Mouse (Mus musculus): Measurements from ENCODE around the gene Dis3l. TPM values are rescaled to one million over a fixed set of nuclear protein-coding genes. Genes with fewer than 3 reads are reported as not detected.
A peak's percentile ranks its signal among the peaks of the same experiment; 100 is the strongest.
"Not testable (repeated sequence)": the region's sequence is repeated elsewhere in the genome, so short reads cannot be mapped to it uniquely, and the experiment has no call there.

The Dis3l gene
- total and polyA plus RNA-seq, 2 experiments from 2014 or later = 11.8 to 12.9 TPM

GRCm38 (mm10) chr9:64274919-64275318, 66.2 kb downstream of the Dis3l start:
- no peak for DNase-seq (ENCODE audit: low spot score)

GRCm38 (mm10) chr9:64274291-64274690, 66.8 kb downstream of the Dis3l start:
- Histone ChIP-seq H3K4me2 (ENCODE audit: low read depth, low read length) (no peak overlapping the region), H3K4me3 (ENCODE audit: low read depth, low read length) (no peak overlapping the region), H3K9ac (replicated peaks; ENCODE audit: low read depth, low read length) (no peak overlapping the region), H3K36me3 (replicated peaks; ENCODE audit: control insufficient read depth, insufficient read depth, low read length) (no peaks in the 10 kb centered on the region), H3K27ac (ENCODE audit: low read depth) (no peak overlapping the region), H3K27me3 (ENCODE audit: control insufficient read depth, insufficient read depth, low read length) (no peaks in the 10 kb centered on the region), H3K4me1 (ENCODE audit: control insufficient read depth, insufficient read depth) (no peaks in the 10 kb centered on the region), H3K9me3 (replicated peaks; ENCODE audit: control insufficient read depth, low read length) (no peaks in the 10 kb centered on the region)
- no peak for TF ChIP-seq CTCF (IDR thresholded peaks at IDR 0.05; ENCODE audit: low read depth)
- 66% methylated on average over 4 of the region's 4 CpGs for WGBS
- ATAC-seq (ENCODE audit: insufficient read depth, low read depth) (no peak), DNase-seq (ENCODE audit: low spot score) (no peak)

More at GRCm38 (mm10) chr9:64274919-64275318, 66.2 kb downstream of the Dis3l start:
- H3K9me3 ChIP-seq (replicated peaks; ENCODE audit: control insufficient read depth, low read length) = no peaks in the 10 kb centered on the region
- no peaks in the 10 kb centered on the region for H3K36me3 ChIP-seq (replicated peaks; ENCODE audit: control insufficient read depth, insufficient read depth, low read length)
- H3K4me1 ChIP-seq (ENCODE audit: control insufficient read depth, insufficient read depth) = no peaks in the 10 kb centered on the region
- no peak overlapping the region for H3K4me2 ChIP-seq (ENCODE audit: low read depth, low read length)
- H3K27me3 ChIP-seq (ENCODE audit: control insufficient read depth, insufficient read depth, low read length) = no peaks in the 10 kb centered on the region
- no peak overlapping the region for H3K9ac ChIP-seq (replicated peaks; ENCODE audit: low read depth, low read length)
- H3K4me3 ChIP-seq (ENCODE audit: low read depth, low read length) = no peak overlapping the region
- TF ChIP-seq CTCF (IDR thresholded peaks at IDR 0.05; ENCODE audit: low read depth) = 0 out of 2 replicates have a peak, but pooled peaks have one; percentile 3
- TF ChIP-seq EP300 (IDR thresholded peaks at IDR 0.05; ENCODE audit: low read depth) = no peak
- WGBS = 63% methylated on average over 1 of the region's 1 CpGs
- ATAC-seq (ENCODE audit: insufficient read depth, low read depth) = no peak
- no peak overlapping the region for H3K27ac ChIP-seq (ENCODE audit: low read depth)

GRCm38 (mm10) chr9:64273757-64274156, 67.3 kb downstream of the Dis3l start:
- H3K9me3 ChIP-seq (replicated peaks; ENCODE audit: control insufficient read depth, low read length) = no peaks in the 10 kb centered on the region
- TF ChIP-seq CTCF (IDR thresholded peaks at IDR 0.05; ENCODE audit: low read depth) (no peak), EP300 (IDR thresholded peaks at IDR 0.05; ENCODE audit: low read depth) (no peak)
- 72% methylated on average over 4 of the region's 4 CpGs for WGBS

GRCm38 (mm10) chr9:64272611-64273010, 68.5 kb downstream of the Dis3l start:
- no peak for ATAC-seq (ENCODE audit: insufficient read depth, low read depth)
- Histone ChIP-seq H3K9me3 (replicated peaks; ENCODE audit: control insufficient read depth, low read length) (no peaks in the 10 kb centered on the region), H3K27me3 (ENCODE audit: control insufficient read depth, insufficient read depth, low read length) (no peaks in the 10 kb centered on the region), H3K4me1 (ENCODE audit: control insufficient read depth, insufficient read depth) (no peaks in the 10 kb centered on the region), H3K9ac (replicated peaks; ENCODE audit: low read depth, low read length) (no peak overlapping the region), H3K4me2 (ENCODE audit: low read depth, low read length) (no peak overlapping the region), H3K27ac (ENCODE audit: low read depth) (no peak overlapping the region), H3K36me3 (replicated peaks; ENCODE audit: control insufficient read depth, insufficient read depth, low read length) (no peaks in the 10 kb centered on the region), H3K4me3 (ENCODE audit: low read depth, low read length) (no peak overlapping the region)
- 34% methylated on average over 7 of the region's 7 CpGs for WGBS
- TF ChIP-seq CTCF (IDR thresholded peaks at IDR 0.05; ENCODE audit: low read depth) (peak; percentile 64), EP300 (IDR thresholded peaks at IDR 0.05; ENCODE audit: low read depth) (no peak)
- peak; percentile 36 for DNase-seq (ENCODE audit: low spot score)

More at GRCm38 (mm10) chr9:64273757-64274156, 67.3 kb downstream of the Dis3l start:
- H3K27me3 ChIP-seq (ENCODE audit: control insufficient read depth, insufficient read depth, low read length) = no peaks in the 10 kb centered on the region
- no peak overlapping the region for H3K4me2 ChIP-seq (ENCODE audit: low read depth, low read length)
- H3K4me1 ChIP-seq (ENCODE audit: control insufficient read depth, insufficient read depth) = no peaks in the 10 kb centered on the region
- no peak overlapping the region for H3K27ac ChIP-seq (ENCODE audit: low read depth)
- DNase-seq (ENCODE audit: low spot score) (no peak), ATAC-seq (ENCODE audit: insufficient read depth, low read depth) (no peak)
- no peak overlapping the region for H3K9ac ChIP-seq (replicated peaks; ENCODE audit: low read depth, low read length)
- no peaks in the 10 kb centered on the region for H3K36me3 ChIP-seq (replicated peaks; ENCODE audit: control insufficient read depth, insufficient read depth, low read length)
- H3K4me3 ChIP-seq (ENCODE audit: low read depth, low read length) = no peak overlapping the region

- no peaks in the 10 kb centered on the region for H3K36me3 ChIP-seq (replicated peaks; ENCODE audit: control insufficient read depth, insufficient read depth, low read length)
- H3K27me3 ChIP-seq (ENCODE audit: control insufficient read depth, insufficient read depth, low read length) = no peaks in the 10 kb centered on the region
- ATAC-seq (ENCODE audit: insufficient read depth, low read depth) = no peak
- no peaks in the 10 kb centered on the region for H3K9me3 ChIP-seq (replicated peaks; ENCODE audit: control insufficient read depth, low read length)
- no peak overlapping the region for H3K27ac ChIP-seq (ENCODE audit: low read depth)
- no peak for TF ChIP-seq CTCF (IDR thresholded peaks at IDR 0.05; ENCODE audit: low read depth)
- no peak for TF ChIP-seq EP300 (IDR thresholded peaks at IDR 0.05; ENCODE audit: low read depth)
- H3K4me3 ChIP-seq (ENCODE audit: low read depth, low read length) = no peak overlapping the region
- no peak for DNase-seq (ENCODE audit: low spot score)
- 61% methylated on average over 3 of the region's 3 CpGs for WGBS
- H3K9ac ChIP-seq (replicated peaks; ENCODE audit: low read depth, low read length) = no peak overlapping the region
- H3K4me2 ChIP-seq (ENCODE audit: low read depth, low read length) = no peak overlapping the region
- no peaks in the 10 kb centered on the region for H3K4me1 ChIP-seq (ENCODE audit: control insufficient read depth, insufficient read depth)
Observed at GRCm38 (mm10) chr9:64271249-64271648, 69.8 kb downstream of the Dis3l start.

- ATAC-seq (ENCODE audit: insufficient read depth, low read depth); H3K27me3 ChIP-seq (ENCODE audit: control insufficient read depth, insufficient read depth, low read length); H3K9ac ChIP-seq (replicated peaks; ENCODE audit: low read depth, low read length); H3K4me1 ChIP-seq (ENCODE audit: control insufficient read depth, insufficient read depth); DNase-seq (ENCODE audit: low spot score); H3K4me2 ChIP-seq (ENCODE audit: low read depth, low read length); H3K27ac ChIP-seq (ENCODE audit: low read depth); H3K9me3 ChIP-seq (replicated peaks; ENCODE audit: control insufficient read depth, low read length); H3K4me3 ChIP-seq (ENCODE audit: low read depth, low read length); H3K36me3 ChIP-seq (replicated peaks; ENCODE audit: control insufficient read depth, insufficient read depth, low read length): not testable (repeated sequence)
- WGBS = 89% methylated on average over 8 of the region's 8 CpGs
Observed at GRCm38 (mm10) chr9:64268836-64269235, 72.3 kb downstream of the Dis3l start.

All from heart, postnatal 0 days (tissue).